Mouse (Mus musculus): ENCODE results near the gene Ssh2.
"Not testable (repeated sequence)": the region's sequence is repeated elsewhere in the genome, so short reads cannot be mapped to it uniquely, and the experiment has no call there.

The Ssh2 gene

GRCm38 (mm10) chr11:77348142-77348741 lies 132.2 kb downstream of the Ssh2 start:
- peak; percentile 14 to 65 for DNase-seq (ENCODE audit: low spot score in 2 of 2)

- DNase-seq (ENCODE audit: low spot score in 2 of 2) = no peak
These were observed 132.9 kb downstream of the Ssh2 start for GRCm38 (mm10) chr11:77348985-77349384.

- no peak for DNase-seq (ENCODE audit: low spot score in 2 of 2)
These were observed 133.6 kb downstream of the Ssh2 start for GRCm38 (mm10) chr11:77349698-77350097.

GRCm38 (mm10) chr11:77355055-77355454 lies 139.0 kb downstream of the Ssh2 start:
- DNase-seq (ENCODE audit: low spot score in 2 of 2) = no peak

GRCm38 (mm10) chr11:77357839-77358238 lies 141.8 kb downstream of the Ssh2 start:
- no peak for DNase-seq (ENCODE audit: low spot score in 2 of 2)

- DNase-seq (ENCODE audit: low spot score in 2 of 2) = no peak
These were observed 147.4 kb downstream of the Ssh2 start for GRCm38 (mm10) chr11:77363476-77363875.

- no peak for DNase-seq (ENCODE audit: low spot score in 2 of 2)
These were observed 148.3 kb downstream of the Ssh2 start for GRCm38 (mm10) chr11:77364376-77364775.

GRCm38 (mm10) chr11:77365706-77366386 lies 149.8 kb downstream of the Ssh2 start:
- no peak for DNase-seq (ENCODE audit: low spot score in 2 of 2)

GRCm38 (mm10) chr11:77367541-77368270 lies 151.6 kb downstream of the Ssh2 start:
- DNase-seq (ENCODE audit: low spot score in 2 of 2) = no peak

GRCm38 (mm10) chr11:77369188-77369840 lies 153.2 kb downstream of the Ssh2 start:
- DNase-seq (ENCODE audit: low spot score in 2 of 2) = no peak

- DNase-seq (ENCODE audit: low spot score in 2 of 2) = no peak
These were observed 153.7 kb downstream of the Ssh2 start for GRCm38 (mm10) chr11:77369841-77370191.

- no peak for DNase-seq (ENCODE audit: low spot score in 2 of 2)
These were observed 155.0 kb downstream of the Ssh2 start for GRCm38 (mm10) chr11:77371088-77371487.

GRCm38 (mm10) chr11:77371696-77372095 lies 155.6 kb downstream of the Ssh2 start:
- DNase-seq (ENCODE audit: low spot score in 2 of 2) = no peak

GRCm38 (mm10) chr11:77372196-77372904 lies 156.3 kb downstream of the Ssh2 start:
- DNase-seq (ENCODE audit: low spot score in 2 of 2) = peak in 1 of 2 experiments; percentile 14

GRCm38 (mm10) chr11:77378622-77379021 lies 162.5 kb downstream of the Ssh2 start:
- no peak for DNase-seq (ENCODE audit: low spot score in 2 of 2)

- DNase-seq (ENCODE audit: low spot score in 2 of 2) = no peak
These were observed 165.1 kb downstream of the Ssh2 start for GRCm38 (mm10) chr11:77381174-77381573.

- DNase-seq (ENCODE audit: low spot score in 2 of 2) = no peak
These were observed 168.1 kb downstream of the Ssh2 start for GRCm38 (mm10) chr11:77384151-77384550.

- DNase-seq (ENCODE audit: low spot score in 2 of 2) = peak; percentile 24 to 35
These were observed 169.9 kb downstream of the Ssh2 start for GRCm38 (mm10) chr11:77385706-77386690.

- not testable (repeated sequence) for DNase-seq (ENCODE audit: low spot score in 2 of 2)
These were observed 172.1 kb downstream of the Ssh2 start for GRCm38 (mm10) chr11:77388197-77388596.

GRCm38 (mm10) chr11:77395539-77395938 lies 179.5 kb downstream of the Ssh2 start:
- no peak for DNase-seq (ENCODE audit: low spot score in 2 of 2)

GRCm38 (mm10) chr11:77402508-77402907 lies 186.4 kb downstream of the Ssh2 start:
- DNase-seq (ENCODE audit: low spot score in 2 of 2) = no peak

Measured in left cerebral cortex, adult 9 months (tissue).